Mouse (Mus musculus): ENCODE results near the gene Prom2.
A peak's percentile ranks its signal among the peaks of the same experiment; 100 is the strongest.

Gene Prom2

GRCm38 (mm10) chr2:127523950-127524729 is 17.1 kb downstream of the Prom2 start:
- no peak for DNase-seq (ENCODE audit: low read depth, low spot score)

GRCm38 (mm10) chr2:127522006-127522441 is 19.2 kb downstream of the Prom2 start, which contains the start of gene Kcnip3:
Kcnip3 (minus strand) TSS chr2:127522094.
- no peak for DNase-seq (ENCODE audit: low read depth, low spot score)

- no peak for DNase-seq (ENCODE audit: low read depth, low spot score)
Observed at GRCm38 (mm10) chr2:127521172-127522005, 19.9 kb downstream of the Prom2 start.

- DNase-seq (ENCODE audit: low read depth, low spot score) = no peak
Observed at GRCm38 (mm10) chr2:127520123-127520522, 21.1 kb downstream of the Prom2 start.

- DNase-seq (ENCODE audit: low read depth, low spot score) = no peak
Observed at GRCm38 (mm10) chr2:127519308-127519707, 22.0 kb downstream of the Prom2 start.

GRCm38 (mm10) chr2:127518831-127519230 is 22.4 kb downstream of the Prom2 start:
- no peak for DNase-seq (ENCODE audit: low read depth, low spot score)

- DNase-seq (ENCODE audit: low read depth, low spot score) = no peak
Observed at GRCm38 (mm10) chr2:127518273-127518672, 23.0 kb downstream of the Prom2 start.

DNA sequence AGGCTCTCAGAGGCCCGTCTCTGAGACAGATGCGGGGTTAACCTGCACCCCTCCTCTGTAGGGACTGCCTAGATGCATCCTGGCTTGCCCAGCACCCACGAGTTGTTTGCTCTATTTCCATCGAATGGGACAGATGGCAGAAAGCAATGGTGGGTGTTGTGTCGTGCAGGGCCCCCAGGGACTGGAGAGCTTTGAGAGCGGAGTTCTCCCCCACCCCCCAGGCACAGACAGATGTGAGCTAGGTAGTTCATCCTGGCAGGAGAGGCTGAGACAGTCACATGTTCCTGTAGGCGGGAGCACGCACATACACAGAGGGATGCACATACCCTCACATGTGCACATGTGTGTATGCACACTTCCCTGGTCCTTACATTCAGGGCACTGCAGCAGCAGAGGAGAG is 24.2 kb downstream of the Prom2 start:
- DNase-seq (ENCODE audit: low read depth, low spot score) = no peak

DNA sequence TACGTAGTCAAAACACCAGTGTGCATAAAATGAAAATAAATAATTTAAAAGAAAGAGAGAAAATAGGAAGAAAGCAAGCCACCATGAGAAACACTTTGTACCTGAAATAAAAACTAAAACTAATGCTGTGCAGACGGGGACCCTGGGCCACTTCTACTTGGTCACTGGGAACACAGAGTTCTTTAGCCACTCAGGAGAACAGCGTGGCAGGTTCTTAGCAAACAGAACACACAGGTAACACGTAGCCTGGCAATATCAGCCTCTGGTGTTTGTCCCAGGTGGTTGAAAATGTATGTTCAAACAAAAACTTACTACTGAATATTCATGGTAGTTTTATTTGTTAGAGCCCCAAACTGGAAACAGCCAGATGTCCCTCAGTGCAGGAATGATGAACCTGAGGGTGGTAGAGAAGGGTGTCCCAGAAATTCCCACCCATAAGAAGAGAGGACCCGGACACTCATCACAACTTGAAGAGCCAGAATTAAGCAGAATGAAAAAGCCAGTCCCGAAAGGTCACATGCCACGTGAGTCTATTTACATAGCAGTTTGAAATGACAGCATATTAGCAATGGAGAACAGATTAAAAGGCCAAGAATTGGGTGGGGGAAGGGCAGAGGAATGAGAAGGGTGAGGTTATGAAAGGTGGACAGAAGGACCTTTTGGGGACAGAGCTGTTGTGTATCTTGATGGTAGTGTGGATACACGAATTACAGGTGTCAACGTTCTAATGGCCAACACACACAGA is 26.7 kb downstream of the Prom2 start:
- DNase-seq (ENCODE audit: low read depth, low spot score) = no peak

GRCm38 (mm10) chr2:127513244-127513643 is 28.0 kb downstream of the Prom2 start:
- no peak for DNase-seq (ENCODE audit: low read depth, low spot score)

- no peak for DNase-seq (ENCODE audit: low read depth, low spot score)
Observed at GRCm38 (mm10) chr2:127511426-127511825, 29.8 kb downstream of the Prom2 start.

GRCm38 (mm10) chr2:127507967-127508660 is 33.2 kb downstream of the Prom2 start:
- DNase-seq (ENCODE audit: low read depth, low spot score) = no peak

DNA sequence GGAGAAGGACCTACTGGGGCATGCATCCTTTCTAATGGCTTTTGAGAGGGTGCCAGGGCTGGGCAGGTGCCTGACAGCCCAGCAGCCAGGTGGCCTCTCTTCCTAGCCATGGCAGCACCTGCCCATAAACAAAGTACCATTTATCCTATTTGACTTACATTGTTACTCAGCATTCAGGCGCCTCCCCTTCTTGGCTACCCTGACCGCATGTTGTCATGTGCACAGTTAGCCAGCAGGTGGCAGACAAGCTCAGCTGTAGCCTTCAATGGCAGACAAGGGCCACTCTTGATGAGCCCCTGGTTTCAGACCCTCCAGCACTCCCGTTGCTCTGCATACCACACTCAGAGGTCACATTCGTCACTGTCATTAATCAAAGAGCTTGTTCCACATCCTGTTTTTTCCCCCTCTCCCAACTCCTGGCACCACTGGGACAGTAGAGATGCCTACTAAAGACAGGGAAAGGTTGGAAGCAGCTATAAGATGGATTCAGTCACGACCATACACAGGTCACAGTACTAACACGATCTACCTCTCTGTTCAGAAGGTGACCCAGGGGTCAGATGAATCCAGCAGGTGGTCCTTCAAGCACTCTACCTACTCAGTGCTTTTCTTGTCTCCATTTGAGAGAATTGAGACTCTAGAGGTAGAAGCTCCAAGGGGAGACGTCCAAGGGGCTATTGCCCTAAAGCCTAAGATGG is 34.0 kb downstream of the Prom2 start:
- peak; percentile 72 for DNase-seq (ENCODE audit: low read depth, low spot score)

- no peak for DNase-seq (ENCODE audit: low read depth, low spot score)
Observed at GRCm38 (mm10) chr2:127506131-127506632, 35.1 kb downstream of the Prom2 start.

DNA sequence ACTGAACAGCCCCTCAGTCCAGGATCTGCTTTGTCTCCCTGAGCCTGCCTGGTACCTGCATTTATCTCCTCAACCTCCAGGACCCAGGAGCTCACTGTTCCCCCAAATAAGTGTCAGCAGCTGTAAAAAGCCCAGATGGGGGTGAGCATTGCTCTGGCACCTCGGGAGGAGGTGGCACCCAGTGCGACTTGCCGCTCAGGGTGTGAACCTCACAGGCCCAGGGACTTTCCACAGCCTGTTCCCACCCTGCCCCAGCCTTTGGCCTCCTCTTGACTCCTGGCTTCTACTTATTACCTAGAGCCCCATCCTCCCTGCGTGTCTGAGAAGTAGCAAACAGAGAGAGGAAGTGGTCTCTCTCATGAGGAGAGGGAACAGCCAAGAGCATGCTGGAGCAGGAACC is 36.1 kb downstream of the Prom2 start:
- DNase-seq (ENCODE audit: low read depth, low spot score) = no peak

DNA sequence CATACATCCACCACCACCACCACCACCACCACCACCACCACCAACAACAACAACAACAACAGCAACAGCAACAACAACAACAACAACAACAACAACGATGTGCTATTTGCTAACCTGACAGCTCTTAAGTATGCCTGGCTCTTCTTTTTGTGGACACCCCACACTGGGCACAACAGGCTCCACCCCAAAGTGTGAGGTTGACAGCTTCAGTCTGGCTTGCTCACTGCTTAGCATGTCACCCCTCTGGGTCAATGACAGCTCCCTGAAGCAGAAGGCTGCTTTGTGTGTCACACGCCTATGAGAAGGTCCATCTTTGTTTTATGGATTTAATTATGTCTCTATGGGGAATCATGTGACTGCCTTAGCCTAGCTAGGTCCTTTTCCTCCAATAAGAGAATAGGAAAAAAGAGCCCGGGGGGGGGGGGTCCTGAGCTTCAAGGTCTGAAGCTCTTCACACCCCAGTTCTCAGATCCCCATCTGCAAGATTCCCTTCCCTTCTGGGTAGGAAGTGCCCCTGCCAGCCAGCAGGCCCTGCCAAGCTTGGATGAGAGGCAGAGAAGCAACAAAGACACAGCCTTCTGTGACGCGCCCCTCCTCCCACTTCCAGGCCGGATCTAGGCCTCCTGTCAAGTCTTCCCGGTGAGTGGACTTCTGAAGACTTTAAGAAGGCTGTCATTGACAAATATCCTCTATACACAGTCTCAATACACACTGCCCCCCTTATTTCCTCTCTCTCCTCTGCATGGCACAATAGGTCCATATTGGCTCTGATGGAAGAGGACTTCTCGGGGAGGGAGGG is 37.3 kb downstream of the Prom2 start:
- no peak for DNase-seq (ENCODE audit: low read depth, low spot score)

DNA sequence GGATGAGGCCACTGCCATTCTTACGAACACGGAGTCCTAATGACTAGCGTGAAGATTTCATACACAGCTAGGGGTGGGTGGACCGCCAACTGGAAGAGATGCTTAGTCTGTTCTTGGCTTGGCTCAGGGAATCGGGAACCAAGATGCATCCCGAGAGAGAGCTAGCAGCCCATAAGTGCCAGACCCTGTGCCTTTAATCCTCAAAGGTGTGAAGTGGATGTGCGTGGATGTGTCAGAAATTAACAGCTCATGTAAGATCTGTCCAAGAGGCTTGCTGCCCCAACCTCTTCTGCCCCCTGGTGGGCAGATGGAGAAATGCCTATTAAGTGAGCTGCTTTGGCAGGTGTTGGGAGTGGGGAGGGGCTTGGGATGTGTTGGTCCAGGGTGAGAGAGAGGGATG is 40.2 kb downstream of the Prom2 start:
- peak; percentile 61 for DNase-seq (ENCODE audit: low read depth, low spot score)

GRCm38 (mm10) chr2:127498750-127499149 is 42.5 kb downstream of the Prom2 start:
- DNase-seq (ENCODE audit: low read depth, low spot score) = no peak

GRCm38 (mm10) chr2:127496321-127496720 is 44.9 kb downstream of the Prom2 start:
- no peak for DNase-seq (ENCODE audit: low read depth, low spot score)

All from A20 (cell line).